Mouse (Mus musculus): ENCODE data around the gene Triobp.

DNA sequence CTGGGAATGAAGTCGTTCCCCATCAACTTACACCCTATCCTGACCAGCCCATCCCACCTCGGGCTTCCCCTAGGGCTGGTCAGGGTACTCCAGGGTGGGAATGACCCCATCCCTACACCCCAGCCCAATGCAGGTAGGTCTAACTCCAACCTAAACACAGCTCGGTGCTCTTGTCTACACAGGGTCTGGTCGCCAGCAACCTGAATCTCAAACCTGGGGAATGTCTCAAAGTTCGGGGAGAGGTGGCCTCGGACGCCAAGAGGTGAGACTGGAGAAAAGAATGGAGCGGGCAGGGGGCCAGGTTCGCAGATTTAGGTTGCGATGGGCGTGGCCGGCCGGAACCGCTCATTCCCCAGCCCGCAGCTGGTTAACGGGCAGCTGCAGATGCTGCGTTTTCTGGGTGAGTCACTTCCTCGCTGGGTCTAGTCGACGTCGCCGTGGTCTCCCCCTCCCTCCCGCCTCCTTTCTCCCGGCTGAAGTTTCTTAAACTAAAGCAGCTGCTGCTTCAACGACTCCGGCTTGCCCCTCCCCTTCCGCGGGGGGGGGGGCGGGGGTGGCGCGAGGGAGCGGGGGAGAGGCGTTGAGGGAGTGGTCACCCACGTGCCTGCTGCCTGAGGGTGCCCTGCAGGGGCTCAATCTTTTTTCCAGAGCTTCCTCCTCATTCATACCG, 19.6 kb upstream of the Triobp start:
- TF ChIP-seq CTCF (IDR thresholded peaks at IDR 0.05; ENCODE audit: low read depth) (no peak), EP300 (IDR thresholded peaks at IDR 0.05; ENCODE audit: low read depth) (no peak)

Data from heart, postnatal 0 days (tissue).